Mouse (Mus musculus): Measurements from ENCODE around the gene Tnfsf10. TPM values are rescaled to one million over a fixed set of nuclear protein-coding genes. Genes with fewer than 3 reads are reported as not detected.

Gene Tnfsf10
- total and polyA plus RNA-seq, 3 experiments, result 1.9 to 14.2 (median 5.1) TPM

- DNase-seq, result no peak
Observed at GRCm38 (mm10) chr3:27371725-27372650, 55.2 kb downstream of the Tnfsf10 start.

GRCm38 (mm10) chr3:27374396-27374795, 57.6 kb downstream of the Tnfsf10 start:
- no peak for DNase-seq

- no peak for DNase-seq
Observed at GRCm38 (mm10) chr3:27377935-27378334, 61.1 kb downstream of the Tnfsf10 start.

- DNase-seq, result no peak
Observed at GRCm38 (mm10) chr3:27384836-27385235, 68.0 kb downstream of the Tnfsf10 start.

- no peak for DNase-seq
Observed at GRCm38 (mm10) chr3:27389923-27390322, 73.1 kb downstream of the Tnfsf10 start.

Other genes starting within 250 kb of the Tnfsf10 start
- 1 to 10 TPM; 2.2 to 4.2 TPM for gene Ect2, start 163.2 kb upstream of the Tnfsf10 start, total RNA-seq (2021)
- gene Ect2, start 163.2 kb upstream of the Tnfsf10 start, polyA plus RNA-seq (2012; rRNA removed), result 0.30 and 0.82 TPM in 2 replicates
- 100 to 1,000 TPM; 138 to 247 TPM for gene Nceh1, start 134.1 kb upstream of the Tnfsf10 start, total RNA-seq (2021)
- 314 and 323 TPM in 2 replicates for gene Nceh1, start 134.1 kb upstream of the Tnfsf10 start, polyA plus RNA-seq (2012; rRNA removed)
- gene Ghsr, start 54.3 kb downstream of the Tnfsf10 start, total RNA-seq (2021), result not detected
- gene Ghsr, start 54.3 kb downstream of the Tnfsf10 start, polyA plus RNA-seq (2012; rRNA removed), result not detected in 2 replicates